Mouse (Mus musculus) monocyte, adult 5-6 weeks (primary cell): ENCODE data around the gene Proser1. TPM values are rescaled to one million over a fixed set of nuclear protein-coding genes. Genes with fewer than 3 reads are reported as not detected.

Experiments used
- ATAC-seq: fragments of 153-309, 156-312 bp; replicated peaks from 2 replicates; pipeline ENCODE4 v1.8.0; 2017; ENCODE audit warnings: mild to moderate bottlenecking; ENCODE audit not compliant: low TSS enrichment, insufficient number of reproducible peaks, severe bottlenecking, poor library complexity, low FRiP score
- total RNA-seq: library from RNA; stranded (forward); fragments of 200-1000, 200-491, 200-594 nt; gene quantifications from 3 replicates; pipeline ENCODE4 v1.2.3, GENCODE M21; 2017

The Proser1 gene
- total RNA-seq, 1 experiment from 2014 or later = 8.1 TPM

- ATAC-seq = no peak
Measured at GRCm38 (mm10) chr3:53522794-53523193, 59.3 kb downstream of the Proser1 start.

DNA sequence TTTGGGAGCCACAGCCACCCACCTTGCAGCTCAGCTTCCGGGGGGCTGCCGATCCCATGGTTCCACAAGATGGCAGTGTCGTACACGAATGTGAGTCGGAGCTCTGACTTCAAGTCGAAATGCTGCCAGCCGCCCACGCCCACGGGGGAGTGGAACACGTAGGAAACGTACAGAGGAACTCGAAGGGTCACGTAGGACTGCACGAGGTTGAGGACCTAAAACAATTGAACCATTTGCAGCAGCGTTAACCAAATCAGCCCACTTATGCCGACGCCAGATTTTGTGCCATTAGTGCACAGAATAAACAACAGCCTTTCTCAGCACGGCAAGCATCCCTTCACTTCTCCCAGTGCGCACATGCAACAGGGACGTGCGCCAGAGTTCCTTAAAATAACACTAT lies 62.3 kb downstream of the Proser1 start:
- ATAC-seq = no peak

GRCm38 (mm10) chr3:53530305-53530704 lies 66.8 kb downstream of the Proser1 start:
- ATAC-seq = no peak

Other genes starting within 250 kb of the Proser1 start
- gene Nhlrc3, start 334 bp upstream of the Proser1 start, total RNA-seq = 18.1 to 22.5 TPM (median 19.7 TPM) in 3 replicates
- 0.53 TPM in 1 of 3 replicates, not detected in the others for gene Stoml3, start 25.0 kb downstream of the Proser1 start, total RNA-seq
- gene Frem2, start 193.7 kb downstream of the Proser1 start, total RNA-seq = not detected in 3 replicates